Mouse (Mus musculus): ENCODE data around the gene Hist1h2bp. TPM values are rescaled to one million over a fixed set of nuclear protein-coding genes. Genes with fewer than 3 reads are reported as not detected.
A peak's percentile ranks its signal among the peaks of the same experiment; 100 is the strongest.
"Not testable (repeated sequence)": the region's sequence is repeated elsewhere in the genome, so short reads cannot be mapped to it uniquely, and the experiment has no call there.

Hist1h2bp gene
- total RNA-seq, 2 experiments from 2014 or later: 3.3 to 4.2 TPM

DNA sequence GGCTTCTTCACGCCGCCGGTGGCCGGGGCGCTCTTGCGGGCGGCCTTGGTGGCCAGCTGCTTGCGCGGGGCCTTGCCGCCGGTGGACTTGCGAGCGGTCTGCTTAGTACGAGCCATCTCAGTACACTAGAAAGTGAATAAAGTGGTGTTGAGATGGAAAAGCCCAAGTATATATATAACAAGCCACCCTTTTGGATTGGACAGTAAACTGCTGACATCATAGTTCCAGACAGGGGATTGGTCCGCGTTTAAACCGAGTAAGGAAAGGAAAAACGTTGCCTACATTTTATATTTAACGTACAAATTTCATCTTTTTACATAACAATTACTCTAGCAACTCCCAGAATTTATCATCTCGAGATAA, 4.0 kb upstream of the Hist1h2bp start, which contains the start of gene Hist1h3i:
Gene Hist1h3i, minus strand, starts transcription at position 116 of the 363 bp plus-strand sequence.
- peak; percentile 74 to 75 for DNase-seq

DNA sequence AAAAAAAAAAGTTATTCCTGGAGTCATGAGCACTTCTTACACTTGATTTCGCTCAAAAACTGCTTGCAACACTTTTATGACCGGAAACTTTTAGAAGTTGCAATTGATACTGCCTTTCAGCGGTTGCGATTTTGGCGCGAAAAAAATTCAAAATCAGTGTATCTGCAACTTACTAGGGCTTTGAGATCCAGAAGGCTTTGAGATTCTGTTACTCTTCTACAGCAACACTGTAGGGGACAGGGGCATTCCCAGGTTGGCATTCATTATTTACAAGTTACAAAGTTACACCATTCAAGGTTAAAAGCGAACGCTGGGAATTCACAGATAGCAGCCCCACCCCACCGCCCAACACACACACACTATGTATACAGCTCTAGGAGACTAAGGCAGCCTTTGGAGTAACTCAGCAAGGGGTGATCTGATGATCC, 3.5 kb upstream of the Hist1h2bp start:
- peak in 1 of 2 experiments; percentile 44 for DNase-seq

DNA sequence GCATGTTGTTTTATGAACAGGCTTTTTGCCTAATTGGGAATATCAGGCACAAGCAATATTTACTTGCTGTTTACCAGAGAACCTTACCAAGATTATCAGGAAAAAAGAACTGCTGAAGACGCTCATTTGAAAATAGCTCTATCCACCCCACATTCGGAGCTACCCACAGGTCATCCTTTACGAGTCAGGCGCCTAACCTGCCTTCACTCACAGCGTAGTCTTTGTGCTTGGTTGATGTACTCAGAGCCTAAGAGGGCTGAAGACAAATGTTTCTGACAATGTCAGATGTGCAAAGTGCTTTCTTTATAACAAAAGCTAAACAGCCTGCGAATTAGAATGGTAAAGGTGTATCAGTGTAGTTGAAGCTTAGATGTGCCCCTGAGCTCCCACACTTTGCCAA, 3.0 kb upstream of the Hist1h2bp start:
- DNase-seq: no peak

DNA sequence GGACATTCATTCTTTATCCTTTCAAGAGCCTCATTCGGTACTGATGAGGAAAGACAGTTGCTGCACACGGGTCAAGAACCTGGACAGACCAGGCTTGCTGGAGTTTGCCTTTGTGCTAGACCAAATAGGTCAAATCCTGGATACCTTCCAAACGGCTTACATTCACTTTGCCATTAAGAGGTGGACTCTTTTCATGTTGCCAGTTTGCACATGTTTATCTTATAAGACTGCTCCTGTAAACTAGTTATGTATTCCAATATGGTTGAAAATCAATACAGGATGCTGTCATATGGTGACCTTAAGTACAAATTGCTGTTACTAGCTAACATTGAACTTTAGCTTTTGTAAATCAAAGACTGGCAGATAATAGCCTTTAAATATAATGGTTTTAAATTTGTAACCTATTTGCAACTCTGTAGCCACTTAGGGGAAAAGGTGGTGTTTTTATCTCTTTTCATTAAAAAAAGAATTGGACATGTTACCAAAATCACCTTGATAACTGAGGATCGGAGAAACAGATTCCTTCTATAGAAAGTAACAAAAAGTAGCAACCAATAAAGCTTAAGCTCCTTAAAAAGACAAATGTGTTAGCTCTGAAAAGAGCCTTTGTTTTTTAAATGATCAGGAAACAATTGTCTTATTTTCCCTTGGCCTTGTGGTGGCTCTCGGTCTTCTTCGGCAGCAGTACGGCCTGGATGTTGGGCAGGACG, 917 bp upstream of the Hist1h2bp start:
- DNase-seq: no peak

DNA sequence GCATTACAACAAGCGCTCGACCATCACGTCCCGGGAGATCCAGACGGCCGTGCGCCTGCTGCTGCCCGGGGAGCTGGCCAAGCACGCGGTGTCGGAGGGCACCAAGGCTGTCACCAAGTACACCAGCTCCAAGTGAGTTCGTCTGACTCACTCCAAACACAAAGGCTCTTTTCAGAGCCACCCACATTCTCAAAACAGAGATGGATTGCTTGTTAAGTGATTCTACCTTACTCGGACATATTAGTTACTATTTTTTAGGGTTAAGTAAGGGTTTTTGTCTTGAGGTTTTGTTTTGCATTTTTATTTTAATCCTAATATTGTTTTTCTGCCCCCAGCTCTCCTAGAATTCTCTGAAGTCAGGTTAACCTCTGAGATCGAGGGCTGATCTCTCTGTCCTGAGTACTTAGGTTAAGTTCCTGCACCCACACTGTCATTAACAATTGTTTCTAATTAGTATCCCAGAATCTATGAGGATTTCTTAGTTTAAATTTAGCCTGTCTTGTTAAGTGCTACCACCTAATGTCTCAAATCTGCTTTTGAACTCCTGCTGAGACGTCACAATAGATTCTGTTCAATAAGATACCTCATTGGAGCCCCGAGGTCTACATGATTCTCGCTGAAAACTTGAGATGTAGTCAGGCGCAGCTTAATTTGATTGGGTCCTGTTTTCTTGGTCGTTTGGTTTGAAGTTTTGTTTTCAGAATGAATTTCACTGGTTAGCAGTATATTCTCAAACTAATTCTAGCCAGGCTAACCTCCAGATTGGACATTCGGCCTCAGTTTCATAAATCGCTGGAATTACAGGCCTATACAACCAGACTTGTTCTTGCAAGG, 716 bp downstream of the Hist1h2bp start:
- no peak for DNase-seq

DNA sequence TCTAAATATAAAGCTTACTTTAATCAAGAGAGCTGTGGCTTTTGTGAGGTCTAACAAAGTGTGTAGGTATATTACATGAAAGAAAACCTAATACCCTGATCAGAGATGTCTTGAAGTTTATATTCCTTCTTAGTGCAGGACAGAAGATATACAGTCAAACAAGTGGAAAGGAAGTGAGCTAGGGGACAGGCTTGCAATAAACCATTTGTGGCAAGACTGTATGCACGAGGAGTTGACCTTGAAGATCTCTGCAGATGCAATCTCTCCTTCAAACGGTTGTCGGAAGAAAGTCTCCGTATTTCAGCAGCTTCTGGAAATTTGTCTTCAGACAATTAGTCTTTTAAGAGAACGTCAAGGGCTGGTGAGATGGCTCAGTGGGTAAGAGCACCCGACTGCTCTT, 2.7 kb downstream of the Hist1h2bp start:
- no peak for DNase-seq

DNA sequence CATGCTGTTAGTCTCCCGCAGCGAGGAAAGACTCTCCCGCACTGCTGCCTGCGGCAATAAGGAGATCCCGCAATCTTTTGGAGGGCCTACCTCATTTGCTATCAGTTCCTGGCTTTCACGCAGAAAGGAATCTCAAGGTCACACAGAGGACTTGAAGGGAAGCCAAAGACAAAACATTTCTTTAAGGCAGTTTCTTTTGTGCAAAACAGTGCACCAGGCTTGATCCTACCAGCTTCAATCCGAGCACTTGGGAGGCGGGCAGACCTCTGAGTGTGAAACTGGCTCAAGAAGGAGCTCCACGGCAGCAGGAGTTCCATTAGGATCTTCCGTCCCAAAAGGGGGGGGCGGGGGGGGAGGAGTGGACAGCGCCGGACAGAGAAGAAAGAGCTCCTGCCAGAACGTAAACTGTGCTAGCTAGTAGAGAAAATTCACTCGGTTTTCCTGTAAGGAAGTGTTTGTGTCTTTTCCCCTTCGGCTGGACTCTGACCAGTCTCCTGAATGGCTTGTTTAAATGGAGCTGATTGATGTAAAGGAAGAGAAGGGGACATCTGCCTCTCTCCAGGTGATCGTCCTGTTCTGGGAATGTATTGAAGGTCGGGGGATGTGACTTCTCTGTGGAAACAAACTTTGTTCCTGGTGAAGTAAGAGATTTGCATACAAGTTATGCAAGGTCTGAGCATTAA, 3.5 kb downstream of the Hist1h2bp start:
- no peak for DNase-seq

DNA sequence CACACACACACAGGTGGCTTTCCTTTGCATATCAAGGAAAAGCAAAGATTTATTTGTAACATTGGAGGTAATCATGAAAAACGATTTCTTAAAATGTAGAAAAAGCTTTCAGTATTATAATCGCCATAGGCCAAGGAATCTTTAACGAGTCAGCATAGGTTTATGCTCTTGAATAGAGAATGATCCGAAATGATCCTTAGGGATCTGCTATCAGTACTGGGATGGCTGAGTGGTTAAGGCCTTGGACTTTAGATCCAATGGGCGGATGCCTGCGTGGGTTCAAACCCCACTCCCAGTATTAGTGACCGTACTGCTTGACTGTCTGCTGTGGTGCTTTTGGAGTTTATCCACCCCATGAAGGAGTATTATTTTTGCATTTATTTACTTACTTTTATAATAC, 8.3 kb downstream of the Hist1h2bp start:
- no peak for DNase-seq

DNA sequence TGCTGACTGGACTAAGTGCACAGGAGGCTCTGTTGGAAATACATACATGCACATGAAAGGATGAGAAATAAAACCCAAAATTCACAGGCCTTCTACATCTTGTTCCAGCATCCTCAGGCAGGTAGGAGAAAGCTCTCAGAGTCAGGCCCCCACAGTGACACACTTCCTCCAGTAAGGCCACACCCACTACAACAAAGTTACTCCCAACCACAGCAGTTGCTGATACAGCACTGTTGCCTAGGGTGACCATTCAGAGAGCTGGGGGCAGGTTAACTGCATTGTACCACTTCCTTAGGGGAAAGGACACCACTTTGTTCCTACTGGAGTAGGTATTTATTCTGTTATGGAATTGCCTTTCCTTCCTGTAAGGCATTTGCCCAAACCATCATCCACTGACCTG, 9.9 kb downstream of the Hist1h2bp start:
- DNase-seq: not testable (repeated sequence)

DNA sequence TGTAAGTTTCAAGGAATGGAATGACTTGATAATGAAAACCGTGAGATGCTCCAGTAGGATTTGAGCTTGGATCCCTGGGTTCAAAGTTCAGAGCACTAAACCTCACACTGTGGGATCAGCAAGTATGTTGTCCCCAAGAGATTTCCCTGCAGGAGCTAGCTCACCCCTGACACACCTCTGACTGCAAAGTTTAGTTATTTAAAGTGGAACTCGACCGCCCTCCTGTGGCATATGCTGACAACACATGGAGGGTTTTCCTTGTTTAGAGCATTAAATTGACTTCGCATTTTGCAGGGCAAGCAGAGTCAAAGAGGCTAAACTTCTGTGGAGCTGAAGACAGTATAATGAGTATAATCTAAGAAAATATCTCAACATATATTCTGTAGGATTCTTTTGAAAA, 15.8 kb downstream of the Hist1h2bp start:
- DNase-seq: not testable (repeated sequence)

DNA sequence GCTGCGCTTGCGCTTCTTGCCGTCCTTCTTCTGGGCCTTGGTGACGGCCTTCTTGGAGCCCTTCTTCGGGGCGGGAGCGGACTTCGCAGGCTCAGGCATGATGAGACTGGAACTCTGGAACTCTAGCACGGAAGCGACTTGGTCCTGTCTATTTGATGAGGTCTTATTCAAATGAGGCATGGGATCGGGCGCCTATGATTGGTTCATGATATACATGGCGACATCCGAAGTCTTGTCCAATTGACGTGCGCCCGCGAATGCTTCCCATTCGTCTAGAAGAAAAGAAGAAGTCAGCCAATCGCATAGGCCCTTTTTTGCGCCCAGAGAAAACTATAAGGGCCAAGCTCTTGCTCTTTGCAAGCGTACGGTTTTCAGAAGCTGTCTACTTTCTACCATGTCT, 22.8 kb downstream of the Hist1h2bp start, which contains the start of the genes Hist1h2bq and Hist1h2ao:
Gene Hist1h2bq, minus strand, starts transcription at position 125 of the 400 bp plus-strand sequence.
Gene Hist1h2ao, plus strand, starts transcription at position 393 of the 400 bp plus-strand sequence.
- DNase-seq: not testable (repeated sequence)

DNA sequence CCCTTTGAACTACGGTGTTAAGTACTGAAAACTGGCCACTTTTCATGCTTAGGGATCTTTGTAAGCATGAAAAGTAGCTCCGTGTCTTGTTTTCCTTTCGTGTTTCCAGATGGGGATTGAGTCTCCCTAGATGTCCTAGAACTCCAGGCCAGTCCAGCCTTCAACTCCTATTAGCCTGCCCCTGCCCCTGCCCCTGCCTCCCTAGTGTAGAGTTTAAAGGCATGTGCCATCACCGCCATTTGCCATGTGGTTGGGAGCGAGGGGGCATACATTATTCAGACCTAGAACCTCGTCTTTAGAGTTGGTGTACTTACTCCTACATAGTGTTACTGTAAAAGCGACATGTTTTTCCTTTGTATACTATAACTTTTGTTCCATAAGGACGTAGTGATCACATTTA, 23.8 kb downstream of the Hist1h2bp start:
- DNase-seq: not testable (repeated sequence)

DNA sequence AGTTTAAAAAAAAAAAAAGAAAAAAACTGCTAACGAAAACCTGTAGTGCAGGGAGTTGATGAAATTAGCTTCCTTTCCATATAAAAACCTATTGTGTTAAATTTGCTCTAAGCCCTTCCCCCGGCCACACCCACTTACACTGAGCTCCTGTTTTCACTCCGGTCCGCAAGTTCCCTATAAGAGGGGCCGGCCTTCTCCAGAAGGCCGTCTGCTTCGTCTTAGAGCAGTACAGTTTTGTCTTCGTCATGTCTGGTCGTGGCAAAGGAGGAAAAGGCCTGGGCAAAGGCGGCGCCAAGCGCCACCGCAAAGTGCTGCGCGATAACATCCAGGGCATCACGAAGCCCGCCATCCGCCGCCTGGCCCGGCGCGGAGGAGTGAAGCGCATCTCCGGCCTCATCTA, 24.3 kb downstream of the Hist1h2bp start, which contains the start of gene Hist1h4m:
Gene Hist1h4m, plus strand, starts transcription at position 208 of the 400 bp plus-strand sequence.
- peak; percentile 61 to 68 for DNase-seq

DNA sequence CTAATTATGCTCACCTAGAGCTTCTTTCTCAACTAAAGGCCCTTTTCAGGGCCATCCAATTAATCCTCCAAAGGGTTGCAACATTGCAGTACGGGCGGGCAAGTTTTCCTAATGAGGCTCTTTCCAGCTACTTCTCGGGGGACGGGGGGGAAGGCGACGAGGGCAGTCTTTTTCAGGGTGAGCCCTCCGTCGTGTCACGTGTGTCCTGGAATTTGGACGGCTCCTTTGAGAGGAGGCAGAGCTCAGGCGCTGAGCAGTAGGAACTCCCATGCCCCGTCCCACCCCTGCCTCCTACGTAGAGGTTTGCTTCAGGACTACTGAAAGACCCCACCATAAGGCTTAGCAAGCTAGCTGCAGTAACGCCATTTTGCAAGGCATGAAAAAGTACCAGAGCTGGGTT, 24.8 kb downstream of the Hist1h2bp start:
- DNase-seq: not testable (repeated sequence)

DNA sequence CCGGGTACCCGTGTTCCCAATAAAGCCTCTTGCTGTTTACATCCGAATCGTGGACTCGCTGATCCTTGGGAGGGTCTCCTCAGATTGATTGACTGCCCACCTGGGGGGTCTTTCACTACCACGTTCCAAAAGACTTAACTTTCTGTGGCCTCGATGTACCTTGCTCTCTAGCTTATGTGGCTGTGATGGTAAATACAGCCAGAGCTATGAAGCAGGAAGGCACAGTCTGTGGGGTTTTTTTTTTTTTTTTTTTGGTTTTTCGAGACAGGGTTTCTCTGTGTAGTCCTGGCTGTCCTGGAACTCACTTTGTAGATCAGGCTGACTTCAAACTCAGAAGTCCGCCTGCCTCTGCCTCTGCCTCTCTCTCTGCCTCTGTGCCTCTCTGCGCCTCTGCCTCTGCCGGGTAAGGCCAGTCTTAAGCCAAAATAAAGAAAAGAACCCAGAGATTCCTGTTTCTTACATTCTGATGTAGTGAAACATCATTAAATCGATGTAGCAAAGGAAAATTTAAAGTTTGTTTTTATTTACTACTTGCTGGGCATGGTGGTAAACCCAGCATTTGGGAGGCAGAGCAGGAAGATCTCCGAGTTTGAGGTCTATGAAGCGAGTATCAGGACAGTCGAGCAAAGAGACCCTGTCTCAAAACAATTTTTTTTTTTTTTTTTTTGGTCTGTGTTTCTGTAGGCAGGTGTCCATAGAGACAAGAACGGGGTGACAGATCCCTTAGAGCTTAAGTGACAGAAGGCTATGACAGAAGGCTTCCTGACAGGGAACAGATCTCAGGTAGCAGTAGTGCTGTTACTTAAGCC, 33.0 kb downstream of the Hist1h2bp start:
- not testable (repeated sequence) for DNase-seq

DNA sequence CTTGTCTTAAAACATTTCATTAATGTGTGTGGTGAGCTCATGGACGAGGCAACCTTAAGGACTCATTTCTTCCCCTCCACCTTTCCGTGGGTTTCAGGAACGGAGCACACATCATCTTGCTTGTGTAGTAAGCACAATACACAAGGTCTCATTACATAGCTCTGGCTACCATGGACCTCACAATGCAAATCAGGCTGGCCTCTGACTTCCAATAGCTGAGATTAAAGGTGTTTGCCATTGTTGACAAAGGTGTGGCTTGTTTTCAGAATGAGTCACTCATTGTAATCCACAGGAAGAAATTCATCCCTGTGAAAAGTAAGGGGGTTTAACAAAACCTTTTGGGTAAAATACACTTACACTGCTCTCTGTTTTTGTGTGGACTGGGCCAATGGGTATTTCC, 41.2 kb downstream of the Hist1h2bp start:
- DNase-seq: no peak

DNA sequence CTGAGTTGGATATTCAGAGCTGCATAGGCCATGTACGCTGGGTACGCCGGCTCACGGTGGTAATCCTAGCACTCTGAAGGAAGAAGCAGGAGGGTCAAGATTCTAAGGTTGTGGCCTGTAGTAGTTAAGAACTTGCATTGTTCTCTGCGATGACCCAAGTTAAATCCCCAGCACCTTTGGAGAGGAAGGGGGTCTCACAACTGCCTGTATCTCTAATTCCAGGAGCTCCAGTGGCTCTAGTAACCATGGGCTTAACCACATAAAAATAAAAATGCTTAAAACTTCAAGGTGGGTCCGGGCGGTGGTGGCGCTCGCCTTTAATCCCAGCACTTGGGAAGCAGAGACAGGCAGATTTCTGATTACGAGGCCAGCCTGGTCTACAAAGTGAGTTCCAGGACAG, 43.1 kb downstream of the Hist1h2bp start:
- DNase-seq: no peak

DNA sequence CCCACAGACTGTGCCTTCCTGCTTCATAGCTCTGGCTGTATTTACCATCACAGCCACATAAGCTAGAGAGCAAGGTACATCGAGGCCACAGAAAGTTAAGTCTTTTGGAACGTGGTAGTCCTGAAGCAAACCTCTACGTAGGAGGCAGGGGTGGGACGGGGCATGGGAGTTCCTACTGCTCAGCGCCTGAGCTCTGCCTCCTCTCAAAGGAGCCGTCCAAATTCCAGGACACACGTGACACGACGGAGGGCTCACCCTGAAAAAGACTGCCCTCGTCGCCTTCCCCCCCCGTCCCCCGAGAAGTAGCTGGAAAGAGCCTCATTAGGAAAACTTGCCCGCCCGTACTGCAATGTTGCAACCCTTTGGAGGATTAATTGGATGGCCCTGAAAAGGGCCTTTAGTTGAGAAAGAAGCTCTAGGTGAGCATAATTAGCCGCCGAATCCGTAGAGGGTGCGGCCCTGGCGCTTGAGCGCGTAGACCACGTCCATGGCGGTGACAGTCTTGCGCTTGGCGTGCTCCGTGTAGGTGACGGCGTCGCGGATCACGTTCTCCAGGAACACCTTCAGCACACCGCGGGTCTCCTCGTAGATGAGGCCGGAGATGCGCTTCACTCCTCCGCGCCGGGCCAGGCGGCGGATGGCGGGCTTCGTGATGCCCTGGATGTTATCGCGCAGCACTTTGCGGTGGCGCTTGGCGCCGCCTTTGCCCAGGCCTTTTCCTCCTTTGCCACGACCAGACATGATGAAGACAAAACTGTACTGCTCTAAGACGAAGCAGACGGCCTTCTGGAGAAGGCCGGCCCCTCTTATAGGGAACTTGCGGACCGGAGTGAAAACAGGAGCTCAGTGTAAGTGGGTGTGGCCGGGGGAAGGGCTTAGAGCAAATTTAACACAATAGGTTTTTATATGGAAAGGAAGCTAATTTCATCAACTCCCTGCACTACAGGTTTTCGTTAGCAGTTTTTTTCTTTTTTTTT, 44.4 kb downstream of the Hist1h2bp start, which contains the start of gene Hist1h4n:
Gene Hist1h4n, minus strand, starts transcription at position 779 of the 977 bp plus-strand sequence.
- DNase-seq: peak; percentile 45 to 47

DNA sequence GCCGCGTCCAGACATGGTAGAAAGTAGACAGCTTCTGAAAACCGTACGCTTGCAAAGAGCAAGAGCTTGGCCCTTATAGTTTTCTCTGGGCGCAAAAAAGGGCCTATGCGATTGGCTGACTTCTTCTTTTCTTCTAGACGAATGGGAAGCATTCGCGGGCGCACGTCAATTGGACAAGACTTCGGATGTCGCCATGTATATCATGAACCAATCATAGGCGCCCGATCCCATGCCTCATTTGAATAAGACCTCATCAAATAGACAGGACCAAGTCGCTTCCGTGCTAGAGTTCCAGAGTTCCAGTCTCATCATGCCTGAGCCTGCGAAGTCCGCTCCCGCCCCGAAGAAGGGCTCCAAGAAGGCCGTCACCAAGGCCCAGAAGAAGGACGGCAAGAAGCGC, 46.2 kb downstream of the Hist1h2bp start, which contains the start of the genes Hist1h2ap and Hist1h2br:
Gene Hist1h2ap, minus strand, starts transcription at position 47 of the 400 bp plus-strand sequence.
Gene Hist1h2br, plus strand, starts transcription at position 283 of the 400 bp plus-strand sequence.
- not testable (repeated sequence) for DNase-seq
